Mouse (Mus musculus) limb, embryonic 12.5 days (tissue): Measurements from ENCODE around the gene Caprin1. TPM values are rescaled to one million over a fixed set of nuclear protein-coding genes. Genes with fewer than 3 reads are reported as not detected.

Experiments used
- ATAC-seq: fragments of 200-750 bp; cut with Nextera tagmentation; 2 replicates; pipeline ENCODE4 v1.8.0; 2017; ENCODE audit warnings: low read depth, moderate TSS enrichment; ENCODE audit not compliant: insufficient number of reproducible peaks, insufficient read depth, low FRiP score, low TSS enrichment
- H3K27ac ChIP-seq: fragments of 300-500 bp; sonication (generic); 2 replicates; pipeline ENCODE4 v1.5.1; 2016; ENCODE audit warnings: mild to moderate bottlenecking, moderate library complexity
- H3K27me3 ChIP-seq: fragments of 300-500 bp; sonication (generic); 2 replicates; pipeline ENCODE4 v1.6.1; 2016; ENCODE audit warnings: mild to moderate bottlenecking, moderate library complexity
- H3K36me3 ChIP-seq: fragments of 300-500 bp; sonication (generic); 2 replicates; pipeline ENCODE4 v1.6.1; 2016; ENCODE audit warnings: mild to moderate bottlenecking, moderate library complexity
- H3K4me1 ChIP-seq: fragments of 300-500 bp; sonication (generic); replicated peaks from 2 replicates; pipeline ENCODE4 v1.6.1; 2016
- H3K4me2 ChIP-seq: fragments of 300-500 bp; sonication (generic); 2 replicates; pipeline ENCODE4 v1.6.1; 2016; ENCODE audit warnings: mild to moderate bottlenecking, moderate library complexity
- H3K4me3 ChIP-seq: fragments of 300-500 bp; sonication (generic); replicated peaks from 2 replicates; pipeline ENCODE4 v1.5.1; 2016; ENCODE audit warnings: mild to moderate bottlenecking
- H3K9ac ChIP-seq: fragments of 300-500 bp; sonication (generic); replicated peaks from 2 replicates; pipeline ENCODE4 v1.6.1; 2016; ENCODE audit warnings: mild to moderate bottlenecking, moderate library complexity
- H3K9me3 ChIP-seq: fragments of 300-500 bp; sonication (generic); 2 replicates; pipeline ENCODE4 v1.6.1; 2016; ENCODE audit warnings: mild to moderate bottlenecking, moderate library complexity
- WGBS: fragments of 180-500 bp; shearing (Covaris S2); methylation state at CpG from one replicate; pipeline ENCODE4 v1.1.7; 2016; 5-methylcytosine and 5-hydroxymethylcytosine counted together
- polyA plus RNA-seq: library from polyadenylated mRNA; unstranded; fragments of >200 nt; fragmentation: Nextera tagmentation; extraction: Ambion mirVana; gene quantifications from 2 replicates; pipeline ENCODE4 v1.2.1, GENCODE M21; 2016

The Caprin1 gene
- polyA plus RNA-seq, 1 experiment from 2014 or later: 475 TPM

DNA sequence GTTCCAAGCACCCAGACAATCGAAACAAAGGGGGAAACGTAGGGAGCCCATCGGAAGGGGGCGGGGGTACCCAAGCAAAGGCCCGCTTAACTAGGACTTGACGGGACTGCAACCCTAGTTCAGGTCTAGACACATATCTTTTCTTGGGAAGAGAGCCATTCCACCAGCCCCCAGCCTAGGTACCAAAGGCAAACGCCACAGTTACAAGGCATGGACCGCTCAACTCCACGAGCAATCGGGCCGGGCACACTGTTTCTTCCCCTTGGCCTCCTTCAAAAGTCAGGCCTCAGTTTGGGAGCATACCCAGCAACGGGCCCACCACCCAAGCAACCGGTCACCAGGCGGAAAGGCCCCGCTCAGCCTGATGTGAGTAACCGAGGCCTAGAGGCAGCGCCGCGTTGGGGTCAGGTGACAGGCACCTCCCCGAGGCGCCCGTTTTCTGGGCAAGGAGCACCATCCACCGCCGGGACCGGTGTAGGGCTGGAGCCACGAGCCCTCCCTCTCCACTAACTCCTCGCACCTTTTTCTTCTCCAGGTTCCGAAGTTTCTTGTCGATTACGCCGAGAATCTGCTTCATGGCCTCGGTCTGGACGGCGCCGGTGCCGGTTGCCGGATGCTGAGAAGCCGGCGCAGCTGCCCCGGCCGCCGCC lies 1.1 kb downstream of the Caprin1 start:
- H3K4me1 ChIP-seq: peaks cover 14% of the 10 kb centered on the region
- peak overlapping the region; percentile 94 for H3K4me3 ChIP-seq
- H3K4me2 ChIP-seq: peak overlapping the region; percentile 64
- H3K9ac ChIP-seq: peak overlapping the region; percentile 95
- WGBS: under 1% methylated on average over 42 of the region's 42 CpGs
- ATAC-seq: 0 out of 2 replicates have a peak, but pooled peaks have one; percentile 9
- no peaks in the 10 kb centered on the region for H3K27me3 ChIP-seq
- H3K27ac ChIP-seq: peak overlapping the region; percentile 100
- no peaks in the 10 kb centered on the region for H3K9me3 ChIP-seq
- peaks cover 25% of the 10 kb centered on the region for H3K36me3 ChIP-seq

DNA sequence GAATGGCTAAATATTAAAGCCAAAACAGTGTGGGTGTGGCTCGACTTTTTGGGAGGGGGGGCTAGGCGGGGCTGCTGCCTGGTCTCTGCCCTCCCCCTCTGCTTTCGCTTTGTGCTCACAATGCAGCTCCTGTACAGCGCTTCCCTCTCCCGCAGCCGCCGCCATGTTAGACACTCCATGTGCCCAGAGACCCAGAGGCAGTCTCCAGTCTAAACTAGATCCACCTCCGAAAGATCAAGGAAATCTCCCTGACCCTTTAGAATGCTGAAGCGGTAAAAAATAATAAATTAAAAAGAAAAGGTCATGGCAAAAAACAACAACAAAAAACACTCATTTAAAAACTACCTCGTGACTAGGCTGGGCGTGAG lies 1.6 kb downstream of the Caprin1 start:
- H3K4me3 ChIP-seq: peak overlapping the region; percentile 94
- H3K27ac ChIP-seq: peak overlapping the region; percentile 100
- ATAC-seq: peak; percentile 72
- H3K36me3 ChIP-seq: peaks cover 29% of the 10 kb centered on the region
- H3K27me3 ChIP-seq: no peaks in the 10 kb centered on the region
- peak overlapping the region; percentile 64 for H3K4me2 ChIP-seq
- H3K9me3 ChIP-seq: no peaks in the 10 kb centered on the region
- peak overlapping the region; percentile 95 for H3K9ac ChIP-seq
- H3K4me1 ChIP-seq: peaks cover 18% of the 10 kb centered on the region
- WGBS: under 1% methylated on average over 11 of the region's 11 CpGs

DNA sequence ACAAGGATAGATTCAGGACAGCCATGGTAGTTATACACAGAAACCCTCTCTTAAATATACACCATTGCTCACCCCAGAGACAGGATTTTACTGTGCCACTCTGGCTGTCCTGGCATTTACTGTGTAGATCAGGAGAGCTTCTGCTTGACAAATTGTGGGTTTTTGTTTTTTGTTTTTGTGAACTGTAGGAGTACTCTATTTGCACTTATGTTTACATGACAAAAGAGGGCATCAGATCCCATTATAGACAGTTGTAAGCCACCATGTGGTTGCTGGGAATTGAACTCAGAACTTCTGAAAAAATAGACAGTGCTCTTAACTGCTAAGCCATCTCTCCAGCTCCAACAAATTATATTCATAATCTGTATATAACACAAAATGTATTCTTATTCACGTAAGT lies 5.4 kb downstream of the Caprin1 start:
- no peak for ATAC-seq
- Histone ChIP-seq H3K27ac (no peak overlapping the region), H3K4me2 (no peak overlapping the region), H3K27me3 (no peaks in the 10 kb centered on the region), H3K4me3 (no peak overlapping the region), H3K36me3 (peaks cover 57% of the 10 kb centered on the region), H3K9ac (no peak overlapping the region), H3K9me3 (no peaks in the 10 kb centered on the region), H3K4me1 (peaks cover 26% of the 10 kb centered on the region)
- 97% methylated on average over 1 of the region's 1 CpGs for WGBS

DNA sequence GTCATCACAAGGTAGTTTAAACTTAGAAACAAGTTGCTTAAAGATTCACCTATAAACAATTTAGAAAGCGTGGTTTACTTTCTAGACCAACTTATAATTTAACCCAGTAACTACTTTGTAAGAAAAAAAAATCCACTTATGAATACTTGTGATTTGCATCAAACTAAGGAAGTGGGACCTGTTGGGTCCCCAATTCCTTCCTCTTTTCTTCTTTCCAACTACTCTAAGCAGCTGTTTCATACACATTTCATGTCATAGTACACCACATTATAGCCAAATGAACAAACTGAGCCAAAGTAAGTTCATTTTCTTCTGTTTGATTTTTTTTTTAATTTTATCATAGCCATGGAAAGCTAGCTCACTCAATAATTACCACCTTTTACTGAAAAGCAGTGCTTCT lies 11.7 kb downstream of the Caprin1 start:
- Histone ChIP-seq H3K27me3 (no peaks in the 10 kb centered on the region), H3K4me2 (no peak overlapping the region), H3K4me3 (no peak overlapping the region), H3K27ac (no peak overlapping the region), H3K4me1 (peaks cover 7% of the 10 kb centered on the region; the same call in 1 of the 2 replicates), H3K9ac (no peak overlapping the region), H3K9me3 (no peaks in the 10 kb centered on the region), H3K36me3 (peaks cover 66% of the 10 kb centered on the region)
- no peak for ATAC-seq
- WGBS: 93% methylated on average over 1 of the region's 1 CpGs

DNA sequence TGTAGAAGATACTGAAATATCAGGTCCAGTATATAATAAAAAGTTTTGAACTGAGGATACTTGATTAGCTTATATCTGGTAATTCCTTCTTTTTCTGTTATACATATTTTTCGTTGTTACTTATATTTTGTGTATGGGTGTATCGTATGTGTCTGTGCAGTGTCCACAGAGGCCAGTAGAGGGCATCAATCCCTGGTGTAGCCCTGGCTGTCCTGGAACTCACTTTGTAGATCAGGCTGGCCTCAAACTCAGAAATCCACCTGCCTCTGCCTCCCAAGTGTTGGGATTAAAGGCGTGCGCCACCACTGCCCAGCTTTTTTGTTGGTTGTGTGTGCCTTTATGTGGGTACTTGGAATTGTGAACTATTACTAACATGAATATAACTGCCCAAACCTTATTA lies 12.8 kb downstream of the Caprin1 start:
- no peak for ATAC-seq
- Histone ChIP-seq H3K4me3 (no peak overlapping the region), H3K4me2 (no peak overlapping the region), H3K27ac (no peak overlapping the region), H3K9me3 (no peaks in the 10 kb centered on the region), H3K36me3 (peaks cover 67% of the 10 kb centered on the region), H3K27me3 (no peaks in the 10 kb centered on the region), H3K9ac (no peak overlapping the region), H3K4me1 (no peaks in the 10 kb centered on the region)
- 91% methylated on average over 4 of the region's 4 CpGs for WGBS

DNA sequence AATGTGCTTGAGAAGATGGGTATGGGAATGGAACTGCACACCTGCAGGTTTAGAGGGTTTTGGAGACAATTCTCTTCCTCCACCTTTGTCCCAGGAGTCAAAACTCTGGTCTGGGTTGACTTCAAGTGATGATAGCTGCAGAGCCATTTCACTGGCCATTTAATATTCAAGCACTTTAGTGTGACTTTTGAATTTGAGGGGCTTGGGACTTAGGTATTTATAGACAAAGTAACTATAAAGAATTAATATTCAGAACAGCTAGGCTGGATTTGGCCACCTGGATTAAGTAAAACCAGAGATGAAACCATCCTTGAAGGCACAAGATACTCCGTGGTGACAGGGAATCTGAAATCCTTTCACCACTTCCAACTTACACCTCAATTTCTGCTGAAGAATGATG lies 35.0 kb downstream of the Caprin1 start:
- no peaks in the 10 kb centered on the region for H3K27me3 ChIP-seq
- peaks cover 9% of the 10 kb centered on the region for H3K4me1 ChIP-seq
- no peak overlapping the region for H3K4me3 ChIP-seq
- peak overlapping the region; percentile 85; the same call in 1 of the 2 replicates for H3K4me2 ChIP-seq
- peaks cover 25% of the 10 kb centered on the region for H3K36me3 ChIP-seq
- H3K27ac ChIP-seq: no peak overlapping the region
- H3K9ac ChIP-seq: no peak overlapping the region
- WGBS: 55% methylated on average over 1 of the region's 1 CpGs
- no peak for ATAC-seq
- H3K9me3 ChIP-seq: no peaks in the 10 kb centered on the region

DNA sequence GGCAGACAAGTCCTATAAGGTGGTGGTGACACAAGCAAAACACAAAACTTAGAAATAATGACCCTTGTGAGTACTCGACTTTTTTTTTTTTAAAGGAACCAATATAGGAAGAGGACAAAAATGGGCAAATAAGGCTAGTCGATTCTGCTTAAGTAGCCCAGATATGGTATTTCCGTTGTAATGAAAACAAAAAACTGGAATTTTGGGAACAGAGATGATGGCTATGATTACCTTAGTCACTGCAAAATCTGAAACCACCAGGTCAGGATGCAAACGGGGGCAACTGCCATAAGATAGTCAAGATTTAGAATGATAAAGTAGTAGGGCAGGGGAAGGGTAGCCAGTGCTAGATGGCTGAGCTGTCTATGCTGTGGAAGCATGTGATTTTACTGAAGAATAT lies 35.5 kb downstream of the Caprin1 start:
- H3K9me3 ChIP-seq: no peaks in the 10 kb centered on the region
- peaks cover 9% of the 10 kb centered on the region for H3K4me1 ChIP-seq
- no peak overlapping the region for H3K27ac ChIP-seq
- no peak overlapping the region for H3K9ac ChIP-seq
- ATAC-seq: no peak
- peak overlapping the region; percentile 85 for H3K4me2 ChIP-seq
- no peaks in the 10 kb centered on the region for H3K27me3 ChIP-seq
- 37% methylated on average over 4 of the region's 4 CpGs for whole genome bisulfite sequencing
- H3K4me3 ChIP-seq: peak overlapping the region; percentile 72; the same call in 1 of the 2 replicates
- peaks cover 24% of the 10 kb centered on the region for H3K36me3 ChIP-seq

DNA sequence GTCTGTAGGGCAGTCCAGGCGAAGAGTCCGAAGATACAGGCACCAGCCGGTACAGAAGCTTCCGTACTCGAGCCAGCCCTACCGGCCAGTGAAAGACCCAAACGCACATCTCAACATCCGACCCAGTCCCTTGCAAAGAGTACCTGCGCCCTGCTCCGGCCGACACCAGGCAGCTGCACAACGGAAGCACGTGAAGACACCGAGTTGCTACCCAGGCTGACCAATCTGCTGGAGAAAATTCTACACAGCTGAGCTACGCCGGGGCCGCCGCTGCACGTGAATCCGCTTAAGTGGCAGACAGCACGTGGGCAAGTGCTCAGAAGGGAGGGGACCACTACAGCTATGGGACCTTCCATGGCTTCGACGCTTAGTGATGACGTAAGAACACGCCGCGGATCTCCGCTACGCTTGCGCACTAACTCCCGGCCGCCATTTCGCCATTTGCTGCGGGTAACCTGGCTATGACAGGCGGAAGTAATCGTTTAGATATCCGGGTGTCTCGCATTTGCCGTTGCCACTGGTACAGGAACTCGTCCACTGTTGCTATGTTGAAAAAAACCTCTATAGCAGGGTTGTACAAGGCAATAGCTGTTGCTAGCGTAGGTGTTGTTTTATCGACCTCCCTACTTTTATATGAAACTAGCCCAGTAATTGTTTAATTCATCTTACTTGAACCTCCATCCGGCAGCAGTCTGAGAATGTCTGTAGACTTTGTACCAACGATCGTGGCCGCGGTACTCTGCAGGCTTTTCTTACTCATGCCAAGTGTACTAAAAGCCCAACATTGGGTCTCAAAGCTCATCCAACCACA lies 36.3 kb downstream of the Caprin1 start, which contains the start of gene Nat10:
Gene Nat10, minus strand, starts transcription at position 365 of the 811 bp plus-strand sequence.
- no peaks in the 10 kb centered on the region for H3K9me3 ChIP-seq
- under 1% methylated on average over 47 of the region's 47 CpGs for WGBS
- ATAC-seq: peak; percentile 94
- H3K4me1 ChIP-seq: peaks cover 9% of the 10 kb centered on the region
- peaks cover 22% of the 10 kb centered on the region for H3K36me3 ChIP-seq
- H3K27ac ChIP-seq: peak within 1 kb of the TSS; percentile 77
- peak within 1 kb of the TSS; percentile 63 for H3K9ac ChIP-seq
- H3K27me3 ChIP-seq: no peaks in the 10 kb centered on the region
- peak within 1 kb of the TSS; percentile 85 for H3K4me2 ChIP-seq
- peak within 1 kb of the TSS; percentile 72 for H3K4me3 ChIP-seq

DNA sequence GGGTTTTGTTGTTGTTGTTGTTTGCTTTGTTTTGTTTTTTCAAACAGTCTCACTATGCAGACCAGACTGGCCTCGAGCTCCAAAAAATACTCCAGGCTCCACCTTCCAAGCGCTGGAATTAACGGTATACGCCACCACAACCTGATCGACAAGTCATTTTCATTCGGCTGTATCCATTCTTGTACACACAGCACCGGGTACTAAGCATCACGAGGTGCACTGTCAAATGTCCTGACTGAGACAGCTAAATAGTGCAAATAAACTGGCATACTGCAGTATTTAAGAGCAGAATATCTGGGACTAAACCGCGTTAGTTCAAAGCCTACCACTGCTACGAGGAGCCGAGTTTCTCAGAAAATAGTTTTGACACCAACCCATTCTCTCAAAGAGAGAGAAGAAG lies 37.0 kb downstream of the Caprin1 start:
- H3K4me1 ChIP-seq: peaks cover 9% of the 10 kb centered on the region
- H3K4me3 ChIP-seq: peak overlapping the region; percentile 72
- ATAC-seq: no peak; the same call in 1 of the 2 replicates
- WGBS: under 1% methylated on average over 12 of the region's 12 CpGs
- peak overlapping the region; percentile 77 for H3K27ac ChIP-seq
- peak overlapping the region; percentile 63 for H3K9ac ChIP-seq
- no peaks in the 10 kb centered on the region for H3K27me3 ChIP-seq
- H3K9me3 ChIP-seq: no peaks in the 10 kb centered on the region
- peak overlapping the region; percentile 85 for H3K4me2 ChIP-seq
- H3K36me3 ChIP-seq: peaks cover 22% of the 10 kb centered on the region

DNA sequence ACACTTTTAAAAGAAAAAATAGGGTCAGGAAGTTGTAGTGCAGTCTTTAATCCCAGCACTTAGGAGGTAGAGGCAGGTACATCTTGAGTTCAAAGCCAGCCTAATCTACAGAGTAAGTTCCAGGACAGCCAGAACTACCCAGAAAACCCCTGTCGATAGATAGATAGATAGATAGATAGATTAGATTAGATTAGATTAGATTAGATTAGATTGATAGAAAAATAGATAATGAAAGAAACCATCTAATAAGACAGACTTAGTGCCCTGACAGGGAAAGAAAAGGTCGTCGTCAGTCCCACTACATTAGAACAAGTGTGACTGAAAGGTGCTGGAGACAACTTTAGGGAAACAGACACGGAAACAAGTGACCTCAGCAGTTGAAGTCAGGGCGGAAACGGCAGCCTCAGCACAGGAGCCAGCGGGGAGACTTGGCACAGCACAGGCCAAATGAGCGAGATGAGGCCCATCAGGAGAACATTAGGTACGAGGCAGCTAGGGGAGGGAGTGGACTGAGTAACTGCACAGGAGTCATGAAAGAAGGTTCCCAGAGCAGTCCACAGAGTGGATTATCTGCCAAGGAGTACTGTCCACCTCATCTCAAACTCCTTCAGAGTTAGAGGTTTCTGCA lies 41.9 kb downstream of the Caprin1 start:
- H3K36me3 ChIP-seq: peaks cover 58% of the 10 kb centered on the region
- no peak overlapping the region for H3K4me2 ChIP-seq
- no peak overlapping the region for H3K4me3 ChIP-seq
- H3K27me3 ChIP-seq: no peaks in the 10 kb centered on the region
- WGBS: 89% methylated on average over 9 of the region's 9 CpGs
- H3K9me3 ChIP-seq: no peaks in the 10 kb centered on the region
- peaks cover 3% of the 10 kb centered on the region; the same call in 1 of the 2 replicates for H3K4me1 ChIP-seq
- H3K27ac ChIP-seq: no peak overlapping the region
- no peak overlapping the region for H3K9ac ChIP-seq
- ATAC-seq: no peak

DNA sequence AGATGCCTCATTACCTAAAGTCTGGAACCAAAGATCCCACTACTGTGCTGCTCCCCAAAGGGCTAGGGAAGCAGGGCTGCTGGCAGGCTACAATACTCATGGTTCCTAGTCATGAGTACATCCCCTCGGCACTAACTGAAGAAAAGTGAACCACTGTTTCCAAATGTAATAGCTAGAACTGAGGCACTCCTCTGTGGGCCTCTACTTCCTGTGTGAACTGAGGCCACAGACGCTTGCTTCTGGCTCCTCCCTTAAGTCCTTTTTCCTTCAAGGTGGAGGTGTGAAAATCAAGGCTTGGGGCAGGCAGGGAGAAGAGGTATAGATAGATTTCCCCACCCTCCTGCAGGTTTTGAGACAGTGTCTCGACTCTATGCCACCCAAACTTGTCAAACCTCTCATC lies 42.8 kb downstream of the Caprin1 start:
- Histone ChIP-seq H3K36me3 (peaks cover 68% of the 10 kb centered on the region), H3K9ac (no peak overlapping the region), H3K9me3 (no peaks in the 10 kb centered on the region), H3K4me1 (no peaks in the 10 kb centered on the region), H3K27ac (no peak overlapping the region), H3K4me3 (no peak overlapping the region), H3K27me3 (no peaks in the 10 kb centered on the region), H3K4me2 (no peak overlapping the region)
- ATAC-seq: no peak
- WGBS: 82% methylated on average over 3 of the region's 3 CpGs
